ENCODE assay signal across 8 mouse cellular contexts in the genomic region with DNA sequence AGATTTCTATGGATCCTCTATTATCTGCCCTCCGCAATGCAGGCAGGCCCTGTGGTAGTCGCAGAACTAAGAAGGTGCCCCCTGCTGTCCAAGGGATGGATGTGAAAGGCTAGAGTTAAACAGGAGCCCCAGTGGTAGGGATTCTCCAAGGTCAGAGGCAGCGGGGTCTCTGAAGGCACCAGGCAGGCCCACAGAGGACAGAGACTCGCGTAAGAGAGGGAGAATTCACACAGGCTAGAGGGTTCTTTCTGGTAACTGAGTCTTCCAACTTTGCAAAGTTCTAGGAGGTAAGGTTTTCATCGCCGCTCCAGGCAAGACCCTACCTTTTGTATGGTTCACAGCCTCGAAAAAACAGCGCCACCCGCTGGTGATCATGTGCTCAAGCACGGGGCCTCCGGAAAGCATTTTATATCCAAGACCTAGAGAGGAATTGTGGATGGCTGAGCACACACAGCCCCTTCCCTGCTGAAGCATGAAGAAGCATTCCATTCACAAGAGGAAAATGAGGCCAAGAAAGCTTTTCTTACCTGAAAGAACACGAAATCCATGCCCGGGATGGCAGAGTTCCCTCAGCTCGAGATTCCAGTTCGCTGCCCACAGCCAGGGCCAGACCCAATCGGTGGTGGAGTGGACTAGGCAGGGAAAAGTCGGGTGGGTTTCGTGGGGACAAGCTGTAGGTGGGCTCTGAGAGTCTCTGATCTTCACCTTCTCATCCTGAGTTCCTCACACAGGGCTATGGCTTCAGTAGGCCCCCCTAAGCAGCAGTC.
A peak's percentile ranks its signal among the peaks of the same experiment; 100 is the strongest.
DNase-seq lines count a peak whose midpoint lies in the region; ATAC-seq and TF ChIP-seq lines count a peak whose summit lies in the region.

No protein-coding gene starts in this region.

- peaks cover 34% of the 10 kb centered on the region for H3K4me1 ChIP-seq in E14TG2a.4 (replicated peaks; ENCODE audit: low read depth, low read length)
- no peaks in the 10 kb centered on the region for H3K4me1 ChIP-seq in heart, postnatal 0 days (ENCODE audit: control insufficient read depth, insufficient read depth)
- peaks cover 44% of the 10 kb centered on the region for H3K4me1 ChIP-seq in neural tube, embryonic 13.5 days (replicated peaks)

- TF ChIP-seq CTCF in E14TG2a.4 (conservative IDR thresholded peaks at IDR 0.05; ENCODE audit: low read length), result peak; percentile 70
- no peak; the same call in 1 of the 2 replicates for TF ChIP-seq CTCF in heart, postnatal 0 days (IDR thresholded peaks at IDR 0.05; ENCODE audit: low read depth)

- H3K4me2 ChIP-seq in heart, postnatal 0 days (ENCODE audit: low read depth, low read length), result no peak overlapping the region
- peak overlapping the region; percentile 24; the same call in 1 of the 2 replicates for H3K4me2 ChIP-seq in neural tube, embryonic 13.5 days

- no peak for ATAC-seq in heart, postnatal 0 days (ENCODE audit: insufficient read depth, low read depth)
- peak; percentile 34; the same call in 1 of the 2 replicates for ATAC-seq in neural tube, embryonic 13.5 days (ENCODE audit: low read depth)

- no peak overlapping the region for H3K9ac ChIP-seq in heart, postnatal 0 days (replicated peaks; ENCODE audit: low read depth, low read length)
- H3K9ac ChIP-seq in neural tube, embryonic 13.5 days, result no peak overlapping the region

- H3K27ac ChIP-seq in heart, postnatal 0 days (ENCODE audit: low read depth), result no peak overlapping the region
- peak overlapping the region; percentile 39 for H3K27ac ChIP-seq in neural tube, embryonic 13.5 days (replicated peaks)

- DNase-seq in gastrocnemius, postnatal 10 days, result peak; percentile 37
- DNase-seq in gastrocnemius, postnatal 14 days, result no peak
- DNase-seq in cerebellum, postnatal 25 days, result peak; percentile 18 to 61
- DNase-seq in heart, postnatal 0 days (ENCODE audit: low spot score), result peak; percentile 16
- peak; percentile 63 to 65 for DNase-seq in layer of hippocampus, postnatal 10 days (ENCODE audit: low spot score in 2 of 2)
- no peak for DNase-seq in spleen, postnatal 4 days (ENCODE audit: low spot score in 2 of 2)

- H3K4me3 ChIP-seq in E14TG2a.4 (replicated peaks; ENCODE audit: low read length), result peak overlapping the region; percentile 56
- no peak overlapping the region for H3K4me3 ChIP-seq in heart, postnatal 0 days (ENCODE audit: low read depth, low read length)
- H3K4me3 ChIP-seq in neural tube, embryonic 13.5 days, result no peak overlapping the region

- 15% methylated on average over 19 of the region's 19 CpGs for WGBS in heart, postnatal 0 days
- 10% methylated on average over 19 of the region's 19 CpGs for WGBS in neural tube, embryonic 13.5 days

- TF ChIP-seq EP300 in heart, postnatal 0 days (IDR thresholded peaks at IDR 0.05; ENCODE audit: low read depth), result no peak

- H3K9me3 ChIP-seq in E14TG2a.4 (ENCODE audit: low read length), result no peaks in the 10 kb centered on the region
- no peaks in the 10 kb centered on the region for H3K9me3 ChIP-seq in heart, postnatal 0 days (replicated peaks; ENCODE audit: control insufficient read depth, low read length)
- no peaks in the 10 kb centered on the region for H3K9me3 ChIP-seq in neural tube, embryonic 13.5 days

- no peaks in the 10 kb centered on the region for H3K36me3 ChIP-seq in E14TG2a.4 (ENCODE audit: insufficient read depth, low read length)
- no peaks in the 10 kb centered on the region for H3K36me3 ChIP-seq in heart, postnatal 0 days (replicated peaks; ENCODE audit: control insufficient read depth, insufficient read depth, low read length)
- H3K36me3 ChIP-seq in neural tube, embryonic 13.5 days, result no peaks in the 10 kb centered on the region

- intact Hi-C loops in gastrocnemius, postnatal 14 days (cut with DNase I; ENCODE audit: low total_unique reads), result no loop called here

- peaks cover 43% of the 10 kb centered on the region for H3K27me3 ChIP-seq in E14TG2a.4 (ENCODE audit: insufficient read depth, low read length)
- H3K27me3 ChIP-seq in heart, postnatal 0 days (ENCODE audit: control insufficient read depth, insufficient read depth, low read length), result peaks cover 10% of the 10 kb centered on the region; the same call in 1 of the 2 replicates
- H3K27me3 ChIP-seq in neural tube, embryonic 13.5 days, result peaks cover 39% of the 10 kb centered on the region

Comparison
In these comparisons a context has a peak if more than half of its experiments do, and no peak if none do; other contexts are left out.
1. DNase-seq: peak in gastrocnemius, postnatal 10 days (single experiment), cerebellum, postnatal 25 days (2 of 2), heart, postnatal 0 days (single experiment) and layer of hippocampus, postnatal 10 days (2 of 2); none in gastrocnemius, postnatal 14 days (single experiment) and spleen, postnatal 4 days (0 of 2).